Mouse (Mus musculus): ENCODE results near the gene Mlx. TPM values are rescaled to one million over a fixed set of nuclear protein-coding genes. Genes with fewer than 3 reads are reported as not detected.

The Mlx gene
- 45.2 and 63.0 TPM in 2 replicates for total RNA-seq (2012; rRNA removed)
- total RNA-seq (2014; rRNA removed), result 93.1 and 116 TPM in 2 replicates
- polyA plus RNA-seq (2012; ENCODE audit: insufficient read length, low read depth), result 43.3 and 51.5 TPM in 2 replicates

- DNase-seq (ENCODE audit: extremely low read depth), result peak; percentile 98
- H3K4me2 ChIP-seq (ENCODE audit: insufficient read depth, low read depth, poor library complexity, severe bottlenecking), result peak within 1 kb of the TSS; percentile 53
- peak within 1 kb of the TSS; percentile 49 to 79 (median 68) for H3K4me3 ChIP-seq (replicated peaks in 1 of 3; ENCODE audit: low read depth in 2 of 3, low read length in 2 of 3, poor library complexity in 1 of 3)
- peak within 1 kb of the TSS; percentile 77 for H3K9ac ChIP-seq (ENCODE audit: insufficient read depth, low read depth)
- dilution Hi-C loops (cut with MboI; ENCODE audit: extremely low pct_ligation_motif_present, extremely low pct_unique_long_range_greater_than_20kb, low sequenced_read_pairs), result no loop called here
- H3K79me2 ChIP-seq (replicated peaks; ENCODE audit: control insufficient read depth, extremely low read depth, insufficient read depth, poor library complexity, severe bottlenecking), result peaks cover 22% of the 10 kb centered on the region; the same call in 1 of the 2 replicates
- H3K4me1 ChIP-seq (ENCODE audit: control insufficient read depth in 1 of 2, insufficient read depth in 2 of 2), result peaks cover 26 to 62% of the 10 kb centered on the region in 2 experiments
- in situ Hi-C loops (cut with MboI; ENCODE audit: low pct_ligation_motif_present, low pct_unique_long_range_greater_than_20kb, low sequenced_read_pairs), result loop anchor here (10.0 kb wide), 1 partner anchor 218 kb away; the partner anchor contains the start of gene Becn1
- H3K27me3 ChIP-seq (replicated peaks), result no peaks in the 10 kb centered on the region
- no peaks in the 10 kb centered on the region for H3K9me3 ChIP-seq (replicated peaks; ENCODE audit: low read length)
- peaks cover 44 to 70% of the 10 kb centered on the region in 2 experiments for H3K36me3 ChIP-seq (replicated peaks in 1 of 2; ENCODE audit: control insufficient read depth in 1 of 2, insufficient read depth in 1 of 2, low read length in 1 of 2)
- peak within 1 kb of the TSS; percentile 63 for H3K27ac ChIP-seq (ENCODE audit: insufficient read depth, low read depth)
- peak; percentile 99 for TF ChIP-seq USF2 (conservative IDR thresholded peaks at IDR 0.05; ENCODE audit: low read depth, low read length)
- no peak for TF ChIP-seq ZNF384 (IDR thresholded peaks at IDR 0.05; ENCODE audit: low read depth, low read length)
- no peak for TF ChIP-seq CHD1 (IDR thresholded peaks at IDR 0.05; ENCODE audit: low read depth, low read length)
- TF ChIP-seq TCF12 (IDR thresholded peaks at IDR 0.05; ENCODE audit: low read depth, low read length), result peak; percentile 70
- no peak for TF ChIP-seq KAT2A (IDR thresholded peaks at IDR 0.05; ENCODE audit: insufficient replicate concordance, low read length)
- TF ChIP-seq BHLHE40 (IDR thresholded peaks at IDR 0.05; ENCODE audit: low read depth, low read length), result peak; percentile 96
- no peak for TF ChIP-seq E2F4 (IDR thresholded peaks at IDR 0.05; ENCODE audit: insufficient replicate concordance, low read depth, low read length)
- TF ChIP-seq CTCF (conservative IDR thresholded peaks at IDR 0.05 in 1 of 2, IDR thresholded peaks at IDR 0.05 in 1 of 2; ENCODE audit: low read depth in 2 of 2, low read length in 2 of 2), result no peak
- no peak for TF ChIP-seq ETS1 (conservative IDR thresholded peaks at IDR 0.05; ENCODE audit: low read depth, low read length)
- peak; percentile 88; the same call in 1 of the 2 replicates for TF ChIP-seq SIN3A (IDR thresholded peaks at IDR 0.05; ENCODE audit: low read length)
- no peak for TF ChIP-seq PAX5 (IDR thresholded peaks at IDR 0.05; ENCODE audit: low read length)
- TF ChIP-seq GABPA (IDR thresholded peaks at IDR 0.05; ENCODE audit: insufficient replicate concordance, low read depth, low read length), result no peak
- TF ChIP-seq JUND (conservative IDR thresholded peaks at IDR 0.05; ENCODE audit: low read depth, low read length), result peak; percentile 37; the same call in 1 of the 2 replicates
- peak; percentile 96 for TF ChIP-seq MAZ (IDR thresholded peaks at IDR 0.05; ENCODE audit: low read depth, low read length)
- no peak for TF ChIP-seq ZKSCAN1 (IDR thresholded peaks at IDR 0.05; ENCODE audit: borderline replicate concordance, low read depth, low read length)
- TF ChIP-seq HCFC1 (IDR thresholded peaks at IDR 0.05; ENCODE audit: low read depth, low read length), result peak; percentile 76
- peak; percentile 21; the same call in 1 of the 2 replicates for TF ChIP-seq ZMIZ1 (IDR thresholded peaks at IDR 0.05; ENCODE audit: low read depth, low read length)
- TF ChIP-seq MEF2A (IDR thresholded peaks at IDR 0.05; ENCODE audit: borderline replicate concordance, low read depth, low read length), result no peak
- TF ChIP-seq MXI1 (IDR thresholded peaks at IDR 0.05; ENCODE audit: low read depth, low read length), result peak; percentile 48; the same call in 1 of the 2 replicates
- TF ChIP-seq MYC (IDR thresholded peaks at IDR 0.05; ENCODE audit: low read depth, low read length), result no peak; the same call in 1 of the 2 replicates
- peak; percentile 95 for TF ChIP-seq ELF1 (IDR thresholded peaks at IDR 0.05; ENCODE audit: low read depth, low read length)
- TF ChIP-seq NELFE (IDR thresholded peaks at IDR 0.05; ENCODE audit: low read depth, low read length), result peak; percentile 84
- TF ChIP-seq EP300 (IDR thresholded peaks at IDR 0.05; ENCODE audit: low read length), result no peak
- TF ChIP-seq TBP (conservative IDR thresholded peaks at IDR 0.05; ENCODE audit: low read depth, low read length), result peak; percentile 92
- TF ChIP-seq RCOR1 (conservative IDR thresholded peaks at IDR 0.05; ENCODE audit: low read depth, low read length), result no peak
- TF ChIP-seq NRF1 (IDR thresholded peaks at IDR 0.05; ENCODE audit: low read depth, low read length), result peak; percentile 93
- peak; percentile 98 for TF ChIP-seq USF1 (IDR thresholded peaks at IDR 0.05; ENCODE audit: low read depth, low read length)
- TF ChIP-seq MAFK (IDR thresholded peaks at IDR 0.05; ENCODE audit: insufficient replicate concordance, low read length), result no peak
- no peak for TF ChIP-seq UBTF (IDR thresholded peaks at IDR 0.05; ENCODE audit: low read depth, low read length)
- no peak for TF ChIP-seq JUN (IDR thresholded peaks at IDR 0.05; ENCODE audit: insufficient read depth, low read depth, low read length)
- TF ChIP-seq CHD2 (IDR thresholded peaks at IDR 0.05; ENCODE audit: low read length), result no peak
- TF ChIP-seq ZC3H11A (IDR thresholded peaks at IDR 0.05; ENCODE audit: low read depth, low read length), result no peak
- no peak for TF ChIP-seq RAD21 (IDR thresholded peaks at IDR 0.05; ENCODE audit: low read depth, low read length)
- no peak for TF ChIP-seq SMC3 (IDR thresholded peaks at IDR 0.05; ENCODE audit: low read depth, low read length)
- TF ChIP-seq POLR2A (IDR thresholded peaks at IDR 0.05; ENCODE audit: low read depth, low read length), result peak; percentile 90
- TF ChIP-seq MAX (IDR thresholded peaks at IDR 0.05; ENCODE audit: low read length), result peak; percentile 97
- peak; percentile 75; the same call in 1 of the 2 replicates for TF ChIP-seq POLR2AphosphoS2 (IDR thresholded peaks at IDR 0.05; ENCODE audit: low read depth, low read length)
Measured at GRCm38 (mm10) chr11:101086756-101087681, at the start of gene Mlx. Gene Mlx, plus strand, starts transcription at chr11:101087277.
